Mouse (Mus musculus) MEL (cell line): Measurements from ENCODE around the gene Kbtbd12.

Experiments
- CTCF ChIP-seq, 3 experiments: IDR thresholded peaks in 2 of 3; conservative IDR thresholded peaks in 1 of 3; 2 replicates each; pipeline ENCODE4 v1.5.1; 2011 to 2012; ENCODE audit warnings: low read length in 3 of 3, low read depth in 2 of 3, mild to moderate bottlenecking in 2 of 3, improper control_type of control experiment in 1 of 3, inconsistent platforms in 1 of 3, mixed read lengths in 1 of 3, moderate library complexity in 1 of 3; ENCODE audit not compliant: control insufficient read depth in 1 of 3, insufficient read depth in 1 of 3, poor library complexity in 1 of 3, severe bottlenecking in 1 of 3
- E2F4 ChIP-seq: IDR thresholded peaks from 2 replicates; pipeline ENCODE4 v1.6.1; 2011; ENCODE audit warnings: low read depth, low read length, improper control_type of control experiment, borderline replicate concordance
- EP300 ChIP-seq, 2 experiments: IDR thresholded peaks; 2 replicates each; pipeline ENCODE4 v1.6.1; 2011; ENCODE audit warnings: improper control_type of control experiment in 2 of 2, low read length in 2 of 2, low read depth in 1 of 2, mild to moderate bottlenecking in 1 of 2
- NELFE ChIP-seq: IDR thresholded peaks from 2 replicates; pipeline ENCODE4 v1.6.1; 2011; ENCODE audit warnings: low read depth, low read length, improper control_type of control experiment
- POLR2A ChIP-seq, 2 experiments: IDR thresholded peaks; 2 replicates each; pipeline ENCODE4 v1.6.1; 2011 to 2012; ENCODE audit warnings: low read length in 2 of 2, mild to moderate bottlenecking in 2 of 2, control low read depth in 1 of 2, improper control_type of control experiment in 1 of 2, low read depth in 1 of 2, moderate library complexity in 1 of 2; ENCODE audit not compliant: control insufficient read depth in 1 of 2, insufficient read depth in 1 of 2, poor library complexity in 1 of 2

DNA sequence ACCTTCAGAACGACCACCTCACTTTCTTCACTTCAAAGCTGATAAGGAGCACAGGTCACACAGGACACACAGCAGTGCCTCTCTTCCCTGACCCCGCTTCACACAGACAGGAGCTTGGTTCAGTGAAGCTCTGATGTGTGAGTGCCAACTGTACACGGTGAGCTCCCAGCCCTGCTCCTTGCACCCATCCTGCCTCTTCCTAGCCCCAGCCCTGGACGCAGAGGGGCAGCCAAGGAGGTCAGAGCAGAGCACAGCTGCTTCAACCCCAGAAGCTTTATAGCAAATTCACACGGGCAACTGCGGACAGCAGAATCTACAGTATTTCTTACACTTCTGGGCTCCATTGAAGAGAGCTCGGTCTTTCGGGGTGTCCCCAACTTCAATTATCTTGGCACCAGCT, 123.8 kb downstream of the Kbtbd12 start:
- no peak for TF ChIP-seq E2F4
- TF ChIP-seq NELFE = no peak
- TF ChIP-seq CTCF (IDR thresholded peaks at IDR 0.05 in 2 of 3, conservative IDR thresholded peaks at IDR 0.05 in 1 of 3; ENCODE audit: control insufficient read depth in 1 of 3, insufficient read depth in 1 of 3, low read depth in 2 of 3, low read length in 3 of 3, poor library complexity in 1 of 3, severe bottlenecking in 1 of 3) = no peak
- no peak for TF ChIP-seq POLR2A (IDR thresholded peaks at IDR 0.05; ENCODE audit: control insufficient read depth in 1 of 2, insufficient read depth in 1 of 2, low read depth in 1 of 2, low read length in 2 of 2, poor library complexity in 1 of 2)
- TF ChIP-seq EP300 (IDR thresholded peaks at IDR 0.05; ENCODE audit: low read depth in 1 of 2, low read length in 2 of 2) = no peak
